Mouse (Mus musculus) heart, embryonic 16.5 days (tissue): ENCODE results near the gene Gja8. TPM values are rescaled to one million over a fixed set of nuclear protein-coding genes. Genes with fewer than 3 reads are reported as not detected.

Source experiments
- ATAC-seq: fragments of 200-750 bp; cut with Nextera tagmentation; replicated peaks from 2 replicates; pipeline ENCODE4 v1.8.0; 2017; ENCODE audit warnings: moderate number of reproducible peaks; ENCODE audit not compliant: insufficient read depth, low FRiP score; ENCODE audit errors: extremely low read depth
- H3K27ac ChIP-seq: fragments of 300-500 bp; sonication (generic); 2 replicates; pipeline ENCODE4 v1.5.1; 2014; ENCODE audit warnings: mild to moderate bottlenecking, low read length, control low read depth, moderate library complexity
- H3K27me3 ChIP-seq: fragments of 300-500 bp; sonication (generic); 2 replicates; pipeline ENCODE4 v1.6.1; 2014; ENCODE audit warnings: low read length, mixed read lengths; ENCODE audit not compliant: control insufficient read depth, insufficient read depth
- H3K36me3 ChIP-seq: fragments of 300-500 bp; sonication (generic); 2 replicates; pipeline ENCODE4 v1.6.1; 2014; ENCODE audit not compliant: control insufficient read depth, insufficient read depth
- H3K4me1 ChIP-seq: fragments of 300-500 bp; sonication (generic); 2 replicates; pipeline ENCODE4 v1.6.1; 2014; ENCODE audit warnings: low read length, mixed read lengths; ENCODE audit not compliant: control insufficient read depth, insufficient read depth
- H3K4me2 ChIP-seq: fragments of 300-500 bp; sonication (generic); 2 replicates; pipeline ENCODE4 v1.6.1; 2014; ENCODE audit warnings: low read depth, mild to moderate bottlenecking, control low read depth, low read length
- H3K4me3 ChIP-seq: fragments of 300-500 bp; sonication (generic); 2 replicates; pipeline ENCODE4 v1.5.1; 2014; ENCODE audit warnings: mild to moderate bottlenecking, control low read depth, low read length
- H3K9ac ChIP-seq: fragments of 300-500 bp; sonication (generic); 2 replicates; pipeline ENCODE4 v1.6.1; 2014; ENCODE audit warnings: low read length, control low read depth
- H3K9me3 ChIP-seq: fragments of 300-500 bp; sonication (generic); replicated peaks from 2 replicates; pipeline ENCODE4 v1.6.1; 2016; ENCODE audit warnings: low read length; ENCODE audit not compliant: control insufficient read depth
- WGBS: fragments of 180-500 bp; shearing (Covaris S2); extraction: QIAGEN DNeasy Blood & Tissue Kit; methylation state at CpG from one replicate; pipeline ENCODE4 v1.1.7; 2014; 5-methylcytosine and 5-hydroxymethylcytosine counted together
- polyA plus RNA-seq: library from polyadenylated mRNA; unstranded; fragments of >200 nt; fragmentation: Nextera tagmentation; extraction: Ambion mirVana; gene quantifications from 2 replicates; pipeline ENCODE4 v1.2.1, GENCODE M21; 2015

Gja8 gene
- polyA plus RNA-seq, 1 experiment from 2014 or later = not detected

DNA sequence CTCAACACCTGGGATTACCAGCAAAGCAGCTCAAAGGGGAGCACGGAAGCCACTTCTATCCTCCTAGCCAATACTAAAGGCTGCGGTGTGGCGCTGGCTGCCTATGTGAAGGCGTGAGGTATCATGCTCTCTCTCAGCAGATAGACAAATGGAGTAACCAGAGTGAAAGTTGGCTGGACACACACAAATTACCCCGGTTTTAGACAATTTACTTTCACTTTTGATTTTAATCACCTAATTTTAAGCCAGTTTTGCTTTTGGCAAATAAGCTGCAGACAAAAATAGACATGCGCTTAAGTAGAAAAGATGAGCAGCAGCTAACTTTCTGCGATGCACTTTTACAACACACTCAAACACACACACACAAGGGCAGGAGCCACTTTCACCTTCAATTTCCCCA is 42.1 kb downstream of the Gja8 start:
- no peak overlapping the region for H3K27ac ChIP-seq
- no peak overlapping the region for H3K4me3 ChIP-seq
- no peaks in the 10 kb centered on the region for H3K27me3 ChIP-seq
- peaks cover 23% of the 10 kb centered on the region for H3K36me3 ChIP-seq
- no peaks in the 10 kb centered on the region for H3K9me3 ChIP-seq
- no peak overlapping the region for H3K9ac ChIP-seq
- WGBS = 91% methylated on average over 7 of the region's 7 CpGs
- H3K4me1 ChIP-seq = no peaks in the 10 kb centered on the region
- ATAC-seq = no peak
- H3K4me2 ChIP-seq = no peak overlapping the region

DNA sequence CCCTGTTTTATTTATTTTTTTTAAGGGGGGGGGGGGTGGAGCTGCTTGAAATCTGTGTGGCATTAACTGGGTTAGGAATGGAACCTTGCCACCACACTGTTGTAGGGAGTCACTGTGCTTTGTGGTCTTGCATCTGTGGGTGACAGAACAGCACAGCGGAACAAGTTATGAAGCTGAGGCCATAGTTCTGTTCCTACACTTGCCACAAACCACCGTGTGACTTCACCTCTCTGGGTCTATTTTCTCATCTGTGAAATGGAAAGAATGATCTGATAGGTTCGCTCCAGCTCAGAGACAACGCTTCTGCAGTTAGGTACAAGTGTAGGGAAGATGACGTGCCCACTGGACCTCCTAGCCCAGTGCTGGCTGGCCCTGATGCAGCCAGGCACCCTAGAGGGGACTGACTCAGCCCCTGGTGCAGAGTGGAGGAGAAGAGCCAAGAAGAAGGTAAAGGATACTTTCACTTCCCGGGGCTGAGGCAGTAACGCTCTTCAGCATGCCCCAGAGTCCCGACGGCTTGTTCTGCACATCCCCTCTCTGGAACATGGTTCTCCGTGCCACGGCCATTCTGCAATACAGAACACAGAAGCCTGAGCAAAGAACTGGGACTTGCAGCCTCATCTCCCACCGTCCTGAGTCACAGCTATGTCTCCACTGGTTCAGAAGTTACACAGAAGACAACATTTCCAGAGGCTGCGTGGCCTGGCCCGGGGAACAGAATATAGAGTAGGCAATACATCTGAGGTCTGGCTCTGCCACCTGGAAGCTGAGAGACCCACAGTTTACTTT is 43.6 kb downstream of the Gja8 start:
- 88% methylated on average over 14 of the region's 14 CpGs for whole genome bisulfite sequencing
- Histone ChIP-seq H3K4me3 (no peak overlapping the region), H3K9ac (no peak overlapping the region), H3K27me3 (no peaks in the 10 kb centered on the region), H3K4me1 (no peaks in the 10 kb centered on the region), H3K36me3 (peaks cover 23% of the 10 kb centered on the region), H3K9me3 (no peaks in the 10 kb centered on the region), H3K4me2 (no peak overlapping the region), H3K27ac (no peak overlapping the region)
- no peak for ATAC-seq

DNA sequence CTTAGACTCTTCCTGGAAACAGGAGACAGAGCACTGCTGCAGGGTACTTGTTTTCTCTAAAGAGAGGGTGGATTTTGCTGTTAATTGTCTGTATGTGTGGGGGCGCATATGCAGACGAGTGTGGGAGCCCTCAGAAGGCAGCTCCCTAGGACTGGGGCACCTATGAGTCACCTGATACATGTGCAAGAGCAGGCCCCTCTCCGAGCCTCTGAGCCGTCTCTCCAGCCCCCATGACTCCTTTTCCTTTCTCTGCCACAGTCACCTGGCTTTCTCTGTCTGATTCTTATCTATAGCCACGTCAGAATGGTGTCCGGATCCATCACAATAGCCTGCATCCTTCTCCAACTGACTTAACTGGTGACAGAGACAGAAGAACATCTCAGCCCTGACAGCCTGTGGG is 44.3 kb downstream of the Gja8 start:
- Histone ChIP-seq H3K36me3 (peaks cover 23% of the 10 kb centered on the region), H3K4me3 (no peak overlapping the region), H3K9ac (no peak overlapping the region), H3K4me1 (no peaks in the 10 kb centered on the region), H3K4me2 (no peak overlapping the region), H3K9me3 (no peaks in the 10 kb centered on the region), H3K27me3 (no peaks in the 10 kb centered on the region), H3K27ac (no peak overlapping the region)
- WGBS = 76% methylated on average over 6 of the region's 6 CpGs
- ATAC-seq = no peak

DNA sequence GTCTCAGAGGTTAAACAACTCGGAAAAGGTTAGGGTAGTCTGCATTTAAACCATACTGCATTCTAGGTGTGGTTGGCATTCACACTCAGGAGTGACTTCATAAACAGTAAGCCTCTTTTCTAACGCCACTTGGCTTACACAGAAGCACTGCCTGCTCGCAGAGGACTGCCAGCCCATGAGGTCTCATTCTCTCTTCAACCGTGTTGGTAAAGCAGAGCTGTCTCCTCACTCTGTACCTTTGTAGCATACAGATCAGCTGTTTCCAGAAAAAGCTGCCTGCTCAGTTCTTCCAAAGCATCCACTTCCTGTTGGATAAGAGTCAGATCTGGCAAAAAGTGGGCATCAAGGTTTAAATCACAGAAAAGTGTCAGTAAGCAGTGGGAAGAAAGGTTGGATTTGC is 45.4 kb downstream of the Gja8 start:
- Histone ChIP-seq H3K9ac (no peak overlapping the region), H3K9me3 (no peaks in the 10 kb centered on the region), H3K27me3 (no peaks in the 10 kb centered on the region), H3K4me1 (no peaks in the 10 kb centered on the region), H3K4me2 (no peak overlapping the region), H3K4me3 (no peak overlapping the region), H3K27ac (no peak overlapping the region), H3K36me3 (peaks cover 28% of the 10 kb centered on the region)
- no peak for ATAC-seq
- WGBS = 79% methylated on average over 4 of the region's 4 CpGs

DNA sequence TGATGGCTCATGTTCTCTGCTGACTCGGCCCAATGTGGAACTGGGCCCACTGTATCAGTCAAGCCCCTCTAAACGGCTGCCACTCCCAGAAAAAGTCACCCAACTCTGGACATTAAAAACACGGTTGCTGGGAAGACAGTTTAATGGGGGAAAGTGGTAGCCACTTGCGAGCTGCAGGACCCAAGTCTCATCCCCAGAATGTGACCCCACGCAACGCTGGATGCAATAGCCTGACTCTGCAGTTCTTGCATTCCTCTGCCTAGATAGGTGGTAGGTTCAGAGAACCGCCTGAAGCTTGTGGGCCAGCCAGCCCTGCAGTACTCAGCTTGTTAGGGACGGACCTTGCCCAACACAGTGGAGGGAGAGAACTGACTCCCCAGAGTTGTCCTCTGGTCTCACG is 46.3 kb downstream of the Gja8 start:
- Histone ChIP-seq H3K27me3 (no peaks in the 10 kb centered on the region), H3K9ac (no peak overlapping the region), H3K4me2 (no peak overlapping the region), H3K4me3 (no peak overlapping the region), H3K36me3 (peaks cover 26% of the 10 kb centered on the region), H3K27ac (no peak overlapping the region), H3K4me1 (no peaks in the 10 kb centered on the region), H3K9me3 (no peaks in the 10 kb centered on the region)
- WGBS = 87% methylated on average over 9 of the region's 9 CpGs
- ATAC-seq = no peak

GRCm38 (mm10) chr3:96874808-96875571 is 50.8 kb downstream of the Gja8 start:
- H3K36me3 ChIP-seq = peaks cover 38% of the 10 kb centered on the region

DNA sequence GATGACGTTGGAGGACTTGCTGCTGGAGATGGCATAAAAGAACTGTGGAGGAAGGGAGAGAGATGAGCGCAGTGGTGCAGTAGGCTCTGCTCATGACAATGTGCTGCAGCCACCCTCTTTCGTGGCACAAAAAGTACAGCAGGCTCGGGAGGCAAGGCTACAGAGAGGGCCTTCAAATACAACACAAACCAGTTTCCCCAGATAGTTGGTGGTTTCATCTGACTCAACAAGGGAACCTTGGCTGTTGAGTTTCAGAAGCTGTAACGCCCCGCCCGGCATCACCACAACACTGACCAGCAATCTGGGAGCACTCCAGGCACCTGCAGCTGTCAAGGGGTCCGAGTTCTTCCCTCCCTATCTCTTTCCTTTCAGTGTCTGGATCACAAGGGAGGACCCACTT is 53.3 kb downstream of the Gja8 start:
- no peak for ATAC-seq
- no peak overlapping the region for H3K9ac ChIP-seq
- no peaks in the 10 kb centered on the region for H3K4me1 ChIP-seq
- peaks cover 42% of the 10 kb centered on the region for H3K36me3 ChIP-seq
- 90% methylated on average over 8 of the region's 8 CpGs for WGBS
- H3K27ac ChIP-seq = no peak overlapping the region
- no peaks in the 10 kb centered on the region for H3K9me3 ChIP-seq
- H3K4me3 ChIP-seq = no peak overlapping the region
- H3K4me2 ChIP-seq = no peak overlapping the region
- no peaks in the 10 kb centered on the region for H3K27me3 ChIP-seq

More at GRCm38 (mm10) chr3:96874808-96875571, 50.8 kb downstream of the Gja8 start:
- Histone ChIP-seq H3K4me1 (no peaks in the 10 kb centered on the region), H3K4me3 (no peak overlapping the region), H3K27ac (no peak overlapping the region), H3K27me3 (no peaks in the 10 kb centered on the region), H3K9ac (no peak overlapping the region), H3K9me3 (no peaks in the 10 kb centered on the region), H3K4me2 (no peak overlapping the region)
- WGBS = 77% methylated on average over 7 of the region's 7 CpGs
- ATAC-seq = no peak

GRCm38 (mm10) chr3:96871070-96871469 is 54.8 kb downstream of the Gja8 start:
- 82% methylated on average over 8 of the region's 8 CpGs for WGBS
- H3K36me3 ChIP-seq = peaks cover 35% of the 10 kb centered on the region
- H3K4me3 ChIP-seq = no peak overlapping the region
- H3K27ac ChIP-seq = no peak overlapping the region
- no peaks in the 10 kb centered on the region for H3K4me1 ChIP-seq
- no peak overlapping the region for H3K9ac ChIP-seq
- H3K27me3 ChIP-seq = no peaks in the 10 kb centered on the region
- H3K4me2 ChIP-seq = no peak overlapping the region
- ATAC-seq = no peak
- no peaks in the 10 kb centered on the region for H3K9me3 ChIP-seq

DNA sequence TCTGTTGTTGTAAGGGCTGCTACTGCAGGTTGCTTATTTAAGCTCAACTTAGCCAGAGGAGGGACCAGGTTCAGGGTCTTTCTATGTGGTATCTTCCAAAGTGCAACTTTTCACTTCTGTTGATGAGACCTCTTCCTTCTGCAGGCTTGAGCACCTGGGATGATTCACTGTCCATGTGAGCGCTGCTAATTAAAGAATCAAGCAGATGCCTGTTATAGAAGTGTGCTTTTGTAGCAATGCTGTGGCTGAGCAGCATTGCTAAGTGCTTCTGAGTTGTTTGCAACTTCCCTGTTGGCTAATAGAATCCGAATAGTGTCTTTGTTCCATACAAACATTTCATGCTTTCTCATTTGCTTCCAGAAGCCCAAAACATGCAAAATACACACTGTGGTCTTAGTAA is 55.5 kb downstream of the Gja8 start:
- H3K36me3 ChIP-seq = peaks cover 32% of the 10 kb centered on the region

More for the DNA sequence above, 55.5 kb downstream of the Gja8 start:
- Histone ChIP-seq H3K9ac (no peak overlapping the region), H3K27ac (no peak overlapping the region), H3K4me3 (no peak overlapping the region), H3K4me1 (no peaks in the 10 kb centered on the region), H3K9me3 (no peaks in the 10 kb centered on the region), H3K4me2 (no peak overlapping the region), H3K27me3 (no peaks in the 10 kb centered on the region)
- no peak for ATAC-seq
- 90% methylated on average over 2 of the region's 2 CpGs for WGBS
